Mouse (Mus musculus) adrenal gland, postnatal 25 days (tissue): ENCODE data around the gene Slc43a2. TPM values are rescaled to one million over a fixed set of nuclear protein-coding genes. Genes with fewer than 3 reads are reported as not detected.

Experiments used
- DNase-seq: peaks from one replicate; pipeline ENCODE4 v3.0.0; 2021; ENCODE audit warnings: mixed read lengths
- total RNA-seq: library from RNA; stranded (reverse); gene quantifications from 2 replicates; pipeline ENCODE4 v1.2.3, GENCODE M21; 2021

Gene Slc43a2
- total RNA-seq, 1 experiment from 2014 or later, result 24.0 TPM

DNA sequence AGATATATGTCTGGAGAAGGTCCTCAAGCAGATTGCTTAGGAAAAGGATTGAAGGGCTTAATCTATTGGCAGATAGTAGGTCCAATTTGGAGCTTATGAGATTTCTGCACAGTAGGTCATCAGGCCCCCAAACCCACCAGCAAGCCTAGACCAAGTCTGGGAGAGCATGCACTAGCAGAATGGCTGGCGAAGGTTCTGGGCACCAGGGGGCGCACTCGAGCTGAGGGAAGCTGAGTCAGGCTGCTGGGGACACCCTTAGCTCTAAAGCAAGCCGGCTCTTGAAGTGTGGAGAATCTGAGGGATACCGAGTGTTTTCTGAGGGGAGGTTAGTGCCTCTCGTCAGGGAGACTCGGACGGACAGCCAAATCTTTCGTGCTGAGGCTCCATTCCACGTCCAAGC is 1.2 kb upstream of the Slc43a2 start:
- peak; percentile 99 for DNase-seq

DNA sequence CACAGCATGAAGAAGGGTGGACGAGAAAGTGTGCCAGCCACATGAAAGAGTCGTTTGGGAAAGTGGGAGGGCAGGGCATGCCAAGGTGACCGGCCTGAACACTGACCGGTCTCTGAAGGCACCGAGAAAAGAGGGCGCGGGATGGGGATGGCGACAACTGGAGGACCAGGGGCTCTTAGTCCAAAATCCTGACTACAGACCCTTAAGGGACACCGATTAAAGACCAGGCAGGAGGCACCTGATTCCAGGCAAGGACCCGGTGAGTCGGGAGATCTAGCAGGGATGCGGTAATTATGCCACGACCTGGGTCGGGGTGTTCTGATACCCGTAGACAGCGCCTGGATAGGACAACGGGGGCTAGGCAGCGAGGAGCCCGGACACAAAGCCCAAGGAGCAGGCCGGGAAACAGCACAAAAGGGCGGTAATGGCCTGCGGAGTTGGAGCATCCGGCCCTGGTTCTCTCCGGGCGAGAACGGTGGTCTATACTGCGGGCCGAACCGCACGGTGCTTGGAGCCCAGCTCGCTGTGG is 585 bp upstream of the Slc43a2 start:
- peak; percentile 29 for DNase-seq

DNA sequence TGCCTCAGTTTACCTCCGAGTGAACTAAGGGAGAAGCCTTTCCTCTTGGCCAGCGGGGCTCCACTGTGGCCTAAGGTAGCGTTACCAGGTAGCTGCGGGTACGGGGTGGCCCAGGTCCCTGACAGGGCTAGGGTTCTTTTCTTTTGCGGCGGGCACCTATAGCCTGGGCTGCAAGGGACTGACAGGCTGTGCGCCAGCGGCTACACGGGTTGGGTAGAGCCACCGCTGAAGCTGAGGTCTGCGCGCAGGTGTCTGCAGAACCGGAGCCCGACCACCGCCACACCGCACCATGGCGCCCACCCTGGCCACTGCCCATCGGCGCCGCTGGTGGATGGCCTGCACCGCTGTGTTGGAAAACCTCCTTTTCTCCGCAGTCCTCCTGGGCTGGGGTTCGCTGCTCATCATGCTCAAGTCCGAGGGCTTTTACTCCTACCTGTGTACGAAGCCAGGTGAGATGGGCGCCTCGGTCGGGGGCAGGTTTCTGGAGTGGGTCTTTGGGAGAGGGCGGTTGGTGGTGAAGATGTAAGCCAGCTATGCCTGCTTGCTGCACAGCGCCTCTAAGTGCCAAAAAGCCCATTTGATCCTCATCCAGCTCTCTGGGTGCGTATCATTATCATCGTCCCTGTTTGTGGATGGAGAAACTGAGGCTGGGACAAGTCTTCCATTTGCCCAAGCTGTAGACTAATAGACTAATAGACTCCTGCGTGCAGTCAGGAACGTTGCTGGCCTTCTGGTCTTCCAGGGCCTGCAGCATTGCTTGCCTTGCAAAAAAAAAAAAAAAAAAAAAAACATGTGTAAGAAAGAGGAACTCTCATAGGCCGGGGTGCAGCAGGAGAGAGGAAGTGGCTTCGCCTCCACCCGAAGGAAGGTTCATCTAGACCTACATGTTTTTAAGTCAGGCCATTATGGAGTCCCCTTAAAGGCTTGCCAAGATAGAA is 1.1 kb downstream of the Slc43a2 start:
- no peak for DNase-seq

DNA sequence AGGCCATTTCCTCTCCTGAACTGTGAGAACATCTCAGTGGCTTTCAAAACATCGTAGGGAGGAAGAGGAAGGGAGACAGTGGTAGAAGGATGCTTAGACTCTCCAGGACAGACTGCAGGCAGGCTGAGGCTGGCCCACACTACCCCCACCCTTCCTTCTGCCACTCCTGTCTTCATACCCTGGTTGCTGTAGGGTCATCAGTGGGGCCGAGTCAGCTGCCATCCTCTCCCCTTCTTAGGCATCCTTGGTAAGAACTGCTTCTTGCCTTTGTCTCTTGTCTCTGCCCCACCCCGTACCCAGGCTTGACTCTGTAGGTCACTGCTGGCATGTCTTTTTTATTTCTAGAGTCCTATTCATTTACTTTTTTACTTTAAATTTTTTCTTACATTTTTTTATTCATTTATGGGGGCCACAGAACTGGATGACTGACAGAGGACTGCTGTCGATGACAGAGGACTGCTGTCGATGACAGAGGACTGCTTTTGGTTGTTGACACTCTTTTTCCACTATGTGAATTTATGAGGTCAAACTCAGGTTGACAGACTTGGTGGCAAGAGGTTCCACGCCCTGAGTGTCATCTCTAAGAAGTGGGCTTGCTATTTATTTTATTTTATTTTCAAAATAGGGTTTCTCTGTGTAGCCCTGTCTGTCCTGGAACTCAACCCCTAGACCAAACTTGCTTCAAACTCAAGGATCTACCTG is 2.0 kb downstream of the Slc43a2 start:
- DNase-seq, result no peak

DNA sequence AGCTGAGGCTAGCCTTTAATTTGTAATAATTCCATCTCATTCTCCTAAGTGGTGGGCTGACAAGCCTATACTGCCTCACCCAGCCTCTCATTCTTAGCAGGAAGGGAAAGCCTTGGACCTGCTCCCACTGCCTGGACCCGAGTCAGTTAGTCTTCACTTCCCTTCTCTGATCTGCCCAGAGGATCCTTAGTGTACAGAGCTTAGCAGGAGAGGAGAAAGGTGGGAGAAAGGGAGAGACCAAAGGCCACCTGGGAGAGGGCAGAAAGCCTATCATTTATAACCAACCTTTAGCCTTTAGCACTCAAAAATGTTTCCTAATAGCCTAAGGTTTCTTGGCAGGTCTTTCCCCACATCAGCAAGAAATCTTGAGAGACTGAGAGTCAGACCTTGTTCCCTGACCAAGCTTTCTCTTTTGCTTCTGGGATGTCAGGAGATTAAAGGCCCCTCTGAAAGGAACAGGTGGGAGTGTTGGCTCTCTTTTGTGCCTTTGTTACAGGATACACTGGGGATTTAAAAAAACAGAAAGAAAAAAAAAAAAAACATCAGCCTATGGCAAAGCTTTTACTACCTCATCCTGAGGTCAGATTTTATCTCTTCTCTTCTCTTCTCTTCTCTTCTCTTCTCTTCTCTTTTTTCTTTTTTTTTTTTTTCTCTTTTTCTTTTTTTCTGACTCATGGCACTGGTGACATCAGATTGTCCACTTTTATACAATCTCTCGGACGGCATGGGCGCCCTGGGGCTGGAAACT is 3.0 kb downstream of the Slc43a2 start:
- no peak for DNase-seq

DNA sequence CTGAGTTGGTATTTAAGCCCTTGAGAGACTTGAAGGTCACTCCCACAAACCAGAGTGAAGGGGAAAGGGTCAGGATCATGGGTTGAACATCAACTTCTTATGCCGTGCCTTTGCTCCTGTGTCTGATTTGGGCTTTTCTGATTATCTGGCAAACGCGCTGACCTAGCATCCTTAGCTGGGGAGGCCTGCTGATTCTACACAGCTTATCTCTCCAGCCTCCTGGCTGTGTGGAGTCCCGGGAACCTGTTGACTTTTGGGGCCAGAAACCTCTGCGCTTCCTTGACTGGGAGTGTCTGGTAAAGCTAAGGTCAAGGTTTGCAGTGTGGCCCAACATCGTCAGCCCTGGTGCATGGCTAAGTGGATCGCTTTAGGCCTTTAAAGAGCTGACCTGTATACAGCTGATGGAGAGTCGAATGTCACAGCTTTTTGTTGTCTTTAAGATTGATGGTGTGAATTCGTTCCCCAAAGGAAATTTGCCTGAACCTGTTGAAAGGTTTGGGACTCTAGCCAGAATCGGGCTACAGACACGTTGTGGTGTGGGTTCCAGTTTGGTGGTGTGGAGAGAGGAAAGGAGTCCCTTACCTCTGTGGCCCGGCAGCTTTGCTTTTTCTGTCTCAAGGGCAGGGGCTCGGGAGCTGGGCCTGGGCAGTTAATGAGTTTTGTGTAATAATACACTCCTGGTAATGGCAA is 3.8 kb downstream of the Slc43a2 start:
- no peak for DNase-seq

DNA sequence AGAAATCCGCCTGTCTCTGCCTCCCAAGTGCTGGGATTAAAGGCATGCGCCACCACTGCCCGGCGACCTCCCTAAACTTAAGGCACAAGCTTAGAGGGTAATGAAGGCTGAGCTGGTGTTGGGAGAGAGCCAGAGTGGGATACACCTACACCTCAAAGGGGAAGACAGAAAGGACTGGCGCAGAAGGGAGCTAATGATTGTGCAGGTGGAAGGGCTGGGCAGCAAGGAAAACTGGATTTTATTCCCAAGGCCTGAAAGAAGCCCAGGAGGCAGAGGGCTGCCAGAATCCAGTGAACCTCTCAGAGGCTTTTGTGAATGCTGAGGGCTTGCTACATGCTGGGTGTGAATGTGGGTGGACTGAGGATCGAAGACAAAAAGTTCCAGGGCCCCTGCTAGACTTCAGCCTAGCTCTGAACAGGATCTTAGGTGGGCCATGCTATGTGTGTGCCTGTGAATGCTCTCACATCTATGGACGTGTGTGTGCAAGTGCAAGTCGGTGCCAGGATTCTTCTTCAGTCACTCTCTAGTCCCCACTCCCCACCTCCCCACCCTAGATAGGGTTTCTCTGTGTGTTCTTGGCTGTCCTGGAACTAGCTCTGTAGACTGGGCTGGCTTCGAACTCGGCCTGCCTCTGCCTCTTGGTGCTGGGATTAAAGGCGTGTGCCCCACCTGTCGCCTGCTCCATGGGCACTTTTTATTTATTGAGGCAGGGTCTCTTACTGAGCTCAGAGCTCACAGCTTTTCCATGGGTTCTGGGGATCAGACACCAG is 4.9 kb downstream of the Slc43a2 start:
- DNase-seq, result no peak

DNA sequence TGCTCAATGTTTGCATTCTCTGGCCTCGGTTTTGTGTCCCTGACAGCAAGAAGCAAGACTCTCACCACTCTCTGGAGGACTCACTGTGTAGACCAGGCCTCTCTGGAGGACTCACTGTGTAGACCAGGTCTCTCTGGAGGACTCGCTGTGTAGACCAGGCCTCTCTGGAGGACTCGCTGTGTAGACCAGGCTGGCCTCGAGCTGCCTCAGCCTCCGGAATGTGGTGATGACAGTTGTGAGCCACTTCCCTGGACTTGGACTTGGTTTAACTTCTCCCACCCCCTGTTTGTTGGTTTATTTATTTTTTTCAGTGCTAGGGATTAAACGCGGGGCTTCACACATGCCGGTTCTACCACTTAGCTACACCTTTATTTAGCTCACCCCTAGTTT is 5.5 kb downstream of the Slc43a2 start:
- no peak for DNase-seq

DNA sequence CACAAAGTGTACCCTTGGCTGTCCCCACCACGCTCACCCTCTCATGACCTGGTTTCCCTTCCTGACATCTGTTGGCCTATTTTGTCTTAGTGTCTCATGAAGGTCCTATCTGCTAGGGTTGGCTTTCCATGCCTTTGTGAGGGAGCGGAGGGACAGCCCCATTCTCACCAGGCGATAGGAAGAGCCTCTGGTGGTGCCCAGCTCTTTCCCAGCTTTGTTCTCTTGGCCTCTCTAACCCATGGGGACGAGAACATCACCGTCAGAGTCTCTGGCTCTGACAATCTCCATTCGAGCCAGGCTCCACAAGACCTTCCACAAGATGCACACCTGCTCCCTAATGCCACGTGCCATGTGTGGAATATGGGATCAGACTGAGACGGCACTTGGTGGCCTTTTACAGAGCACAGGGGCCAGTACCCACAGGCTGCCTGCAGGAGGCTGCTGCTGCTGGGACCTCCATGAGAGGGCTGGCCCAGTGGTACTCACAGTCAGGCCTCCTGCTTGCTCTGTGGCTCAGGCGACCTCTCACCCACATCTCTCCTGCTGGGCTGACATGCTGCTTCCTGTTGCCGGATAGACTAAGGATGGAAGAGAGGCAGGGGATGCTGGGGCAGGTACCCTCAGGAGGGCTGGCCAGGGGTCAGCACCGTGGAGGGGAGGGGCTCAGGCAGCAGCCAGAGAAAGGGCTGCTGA is 6.1 kb downstream of the Slc43a2 start:
- no peak for DNase-seq

DNA sequence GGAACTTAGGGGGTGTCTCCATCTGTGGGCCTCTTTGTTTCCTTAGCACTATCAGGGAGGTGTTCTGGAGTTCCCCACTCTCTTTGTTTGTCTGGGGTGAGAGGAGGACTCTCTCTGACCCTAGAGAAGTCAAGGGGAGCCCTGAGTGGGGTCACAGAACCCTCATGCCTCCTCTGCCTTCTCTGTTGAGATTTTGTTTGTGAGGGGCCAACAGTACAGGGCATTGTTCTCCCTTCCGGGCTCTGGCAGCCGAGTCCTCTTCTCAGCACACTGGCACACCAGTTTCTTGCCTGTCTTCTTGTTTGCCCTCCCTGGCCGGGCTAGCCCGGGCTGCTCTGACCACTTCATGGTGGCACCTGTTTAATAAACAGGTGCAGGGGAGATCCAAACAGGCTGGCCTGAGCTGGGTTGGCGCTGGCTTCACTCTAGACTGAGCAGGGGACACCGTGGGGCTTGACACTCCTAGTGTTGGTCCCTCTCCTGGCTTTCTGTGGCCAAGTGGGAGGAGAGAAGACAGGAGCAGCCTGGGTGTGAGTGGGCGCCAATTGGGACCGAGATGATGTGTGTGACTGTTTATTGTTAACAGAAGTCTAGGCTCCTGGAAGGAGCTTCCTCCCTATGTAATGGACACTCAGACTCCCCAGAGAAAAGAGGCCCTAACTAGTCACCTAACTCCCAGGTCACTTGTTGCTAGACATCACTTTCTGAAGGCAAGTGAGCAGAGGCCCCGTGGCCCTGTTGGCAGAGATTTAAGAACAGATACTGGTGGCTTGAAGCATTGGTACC is 6.9 kb downstream of the Slc43a2 start:
- no peak for DNase-seq

DNA sequence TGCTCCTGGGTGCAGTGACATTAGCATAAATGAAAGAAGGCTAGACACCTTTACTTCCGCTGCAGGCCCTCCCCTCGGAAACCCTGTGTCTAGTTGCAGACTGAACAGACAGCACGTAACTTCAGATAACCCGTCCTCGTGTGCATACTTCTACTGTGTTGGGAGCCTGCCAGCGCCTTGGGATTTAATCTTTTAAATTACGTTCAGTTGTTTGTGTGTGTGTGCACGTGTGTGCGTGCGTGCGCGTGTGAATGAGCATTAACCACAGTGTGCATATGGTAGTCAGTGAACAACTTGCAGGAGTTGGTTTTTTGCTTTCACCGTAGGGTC is 7.4 kb downstream of the Slc43a2 start:
- DNase-seq, result no peak

DNA sequence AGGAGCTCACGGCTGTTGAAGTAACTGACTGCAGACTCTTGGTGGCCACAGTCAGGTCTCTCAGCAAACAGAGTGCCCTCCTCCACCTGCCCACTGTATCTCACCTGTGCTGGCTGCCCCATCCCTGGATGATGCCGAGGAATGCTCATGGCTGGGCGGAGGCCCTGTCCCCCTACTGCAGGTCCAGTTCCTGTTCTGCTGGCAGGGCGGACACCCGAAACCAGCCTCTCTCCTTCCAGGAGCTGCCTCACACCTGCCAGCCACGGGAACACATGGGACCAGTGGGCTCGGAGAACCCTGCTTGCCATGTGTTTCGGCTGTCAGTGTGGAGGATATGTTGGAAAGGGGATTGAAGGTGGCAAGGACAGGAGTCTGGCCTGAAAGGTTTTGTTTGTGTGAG is 8.7 kb downstream of the Slc43a2 start:
- no peak for DNase-seq

DNA sequence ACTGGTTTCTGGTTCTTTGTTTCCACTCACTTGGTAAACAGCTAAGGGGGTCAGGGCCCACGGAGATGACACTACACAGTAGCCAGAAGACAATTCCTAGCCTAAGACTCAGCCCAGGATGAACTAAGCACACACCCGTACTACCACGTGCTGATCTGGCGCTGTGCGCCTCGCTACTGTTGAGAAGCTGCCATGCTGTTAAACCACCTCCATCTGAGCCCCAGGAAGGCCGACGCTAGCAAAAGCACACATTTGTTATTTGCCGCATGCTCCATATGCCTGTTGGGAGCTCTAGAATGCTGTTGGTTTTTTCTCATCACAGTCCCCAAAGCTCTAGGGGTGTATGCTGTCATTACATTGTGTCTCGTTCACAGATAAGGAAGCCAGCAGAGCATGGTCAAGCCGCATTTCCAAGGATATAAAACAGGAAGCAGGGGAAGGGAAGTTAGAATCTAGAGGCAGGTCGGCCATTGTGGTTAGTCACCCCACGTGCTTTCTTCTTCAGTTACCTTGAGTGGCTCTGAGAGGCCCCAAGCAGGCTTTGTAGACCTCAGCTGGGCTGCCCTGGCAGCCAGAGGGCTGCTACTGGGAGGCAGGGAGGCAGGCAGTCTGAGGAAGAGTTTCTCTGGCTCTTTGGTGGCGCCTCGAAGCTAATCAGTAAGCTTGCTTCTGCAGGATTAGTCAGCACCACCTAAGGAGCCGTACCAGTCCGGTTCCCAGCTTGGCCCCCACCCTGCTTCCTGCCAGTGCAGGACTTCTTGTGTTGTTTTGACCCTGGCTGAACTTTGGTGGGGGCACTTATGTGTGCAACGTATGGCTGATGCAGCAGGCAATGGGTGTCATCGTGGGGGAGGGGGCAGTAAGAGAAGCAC is 9.5 kb downstream of the Slc43a2 start:
- DNase-seq, result no peak

DNA sequence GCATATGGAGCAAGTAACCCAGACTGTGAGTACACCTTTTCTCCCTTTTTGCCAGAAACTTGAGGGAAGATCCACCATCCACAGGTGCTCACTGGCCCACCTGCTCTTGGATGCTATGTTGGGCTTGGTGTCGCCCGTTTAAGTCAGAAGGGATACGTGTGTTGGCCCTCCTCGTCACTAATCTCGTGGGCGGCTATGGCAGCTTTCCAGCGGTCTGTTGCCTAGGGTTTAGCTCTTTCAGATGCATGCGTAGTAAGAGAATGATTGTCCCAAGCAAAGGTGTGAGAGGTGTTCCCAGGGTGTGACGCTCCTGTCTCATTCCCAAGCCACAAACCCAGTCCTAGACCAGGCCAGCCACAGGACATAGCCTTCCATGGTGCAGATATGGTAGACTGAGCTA is 13.2 kb downstream of the Slc43a2 start:
- DNase-seq, result no peak

DNA sequence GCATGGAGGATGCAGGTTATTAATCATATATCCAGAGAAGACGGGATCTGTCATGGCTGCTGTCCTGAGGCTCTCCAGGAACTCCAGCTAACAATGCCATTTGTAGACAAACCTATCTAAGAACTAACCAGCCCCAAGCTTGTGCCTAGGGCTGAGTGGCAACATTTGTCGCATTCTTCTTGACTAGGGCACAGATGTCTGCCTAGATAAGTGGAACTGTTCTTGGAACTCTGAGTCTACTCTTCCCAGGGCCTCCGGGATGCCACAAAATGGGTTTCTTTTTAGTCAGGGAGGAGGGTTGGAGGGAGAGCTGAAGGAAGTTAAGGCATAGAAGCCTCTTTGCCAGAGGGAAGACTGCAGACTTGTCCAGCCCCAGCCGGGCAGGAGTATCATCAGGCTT is 14.6 kb downstream of the Slc43a2 start:
- DNase-seq, result no peak

DNA sequence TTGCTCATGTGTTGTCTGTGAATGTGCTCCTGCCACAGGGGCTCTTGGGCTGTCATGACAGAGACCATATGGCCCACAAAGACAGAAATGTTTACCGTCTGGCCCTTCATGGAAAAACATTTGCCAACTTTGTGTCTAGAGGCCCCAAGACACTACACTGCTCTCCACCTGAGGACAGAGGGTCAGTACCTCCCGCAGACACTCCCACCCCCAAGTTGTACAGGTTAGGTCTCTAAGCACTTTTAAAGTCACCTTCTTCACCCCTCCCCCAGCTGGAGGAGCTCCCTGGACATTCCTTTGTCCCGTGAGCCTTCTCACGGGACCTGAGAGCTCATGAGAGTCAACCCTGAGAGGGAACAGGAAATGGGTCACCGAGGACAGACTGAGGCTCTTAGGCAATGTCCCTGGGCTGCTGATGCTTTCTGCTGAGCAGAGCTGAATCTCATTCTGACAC is 18.2 kb downstream of the Slc43a2 start:
- no peak for DNase-seq

DNA sequence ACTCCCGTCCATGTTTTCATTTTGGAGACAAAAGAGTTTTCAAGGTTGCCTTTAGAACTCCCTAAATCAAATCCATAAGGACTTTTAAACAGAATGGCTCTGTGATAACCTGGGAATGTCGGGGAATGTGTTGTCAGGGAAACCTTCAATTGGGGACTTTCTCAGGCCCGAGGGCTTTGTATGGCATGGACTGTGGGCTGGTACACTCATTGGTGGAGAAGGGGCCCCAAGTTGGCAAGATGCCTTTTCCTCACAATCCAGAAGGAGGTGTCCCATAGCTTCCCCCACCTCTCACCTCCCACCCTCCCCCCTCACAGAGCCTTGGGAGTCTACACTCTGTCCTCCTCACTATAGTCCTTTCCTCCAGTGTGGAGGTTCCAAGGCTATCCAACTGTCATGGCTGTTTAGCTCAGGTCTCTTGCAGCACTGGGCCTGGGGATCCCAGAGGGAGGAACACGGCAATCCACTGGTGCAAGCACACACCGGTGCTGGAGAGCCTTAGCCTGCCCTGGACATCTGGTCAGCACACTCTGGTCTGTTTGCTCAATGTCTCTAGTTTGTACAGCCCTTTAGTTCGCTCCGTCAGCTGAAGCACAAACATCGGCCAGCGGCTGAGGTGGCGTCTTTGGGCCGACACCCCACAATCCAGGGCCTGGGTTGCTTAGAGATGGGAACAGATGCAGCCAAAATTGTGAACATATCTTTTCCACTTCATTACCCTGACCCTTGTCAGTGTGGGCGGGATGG is 18.9 kb downstream of the Slc43a2 start:
- DNase-seq, result no peak

DNA sequence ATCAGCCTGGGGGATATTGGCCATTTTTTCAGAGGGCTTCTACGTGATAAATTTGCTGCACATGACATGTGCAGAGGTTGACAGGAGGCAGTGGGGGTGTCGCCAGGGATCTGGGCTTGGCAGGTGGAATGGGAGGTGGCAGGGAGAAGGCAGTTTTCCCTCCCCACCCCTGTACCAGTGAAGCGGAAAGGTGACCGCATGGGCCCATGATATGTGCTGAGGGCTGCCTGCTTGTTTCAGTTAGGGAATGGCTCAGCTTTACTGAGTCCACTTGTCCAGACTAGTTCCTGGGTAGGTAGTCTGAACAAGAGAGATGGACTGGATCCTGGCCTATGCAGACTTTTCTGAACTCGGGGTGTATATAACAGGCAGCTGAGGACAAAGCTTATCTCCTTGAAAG is 19.8 kb downstream of the Slc43a2 start:
- DNase-seq, result no peak
